In the genomic region with DNA sequence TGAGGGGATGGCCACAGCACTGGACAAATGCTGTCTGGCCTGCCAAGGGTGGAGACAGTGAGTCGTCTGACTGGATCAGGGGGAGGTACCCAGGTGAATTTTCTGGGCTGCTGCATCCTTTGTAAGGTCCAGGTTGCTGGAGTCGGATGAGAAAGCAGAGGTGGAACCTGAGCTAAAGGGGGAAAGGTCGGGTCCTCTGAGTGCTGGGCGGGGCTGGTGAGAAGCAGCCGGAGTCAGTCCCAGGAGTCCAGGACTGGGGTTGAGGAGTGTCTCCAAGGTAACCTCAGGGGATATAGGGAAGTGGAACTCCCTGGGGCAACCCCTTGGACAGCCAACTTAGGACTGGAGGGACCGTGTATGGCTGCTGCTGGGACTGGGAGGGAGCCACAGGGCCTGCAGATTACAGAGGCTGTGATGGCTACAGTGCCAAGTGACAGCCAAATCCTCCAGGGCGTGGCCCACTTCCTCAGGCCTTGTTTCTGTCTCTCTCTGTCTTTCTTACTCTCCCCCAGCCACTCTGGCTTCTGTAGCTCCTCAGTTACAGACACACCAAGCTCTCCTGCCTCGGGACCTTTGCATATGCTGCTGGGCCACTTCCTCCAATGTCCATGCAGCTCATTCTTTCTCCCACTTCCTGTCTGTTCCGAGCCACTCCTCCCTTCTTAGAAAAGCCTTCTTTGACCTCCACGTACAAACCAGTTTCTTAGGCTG, we compare ENCODE assay signal across 10 mouse cellular contexts. TPM values are rescaled to one million over a fixed set of nuclear protein-coding genes. Genes with fewer than 3 reads are reported as not detected.
DNase-seq lines count a peak whose midpoint lies in the region; ATAC-seq and TF ChIP-seq lines count a peak whose summit lies in the region.
"Had no signal": no experiment of that assay in that cellular context is flagged by ENCODE, and none has a peak within 500 bp of the region (broad histone marks: within the 10 kb centered on the region; RNA-seq: fewer than 3 reads in every experiment).

No protein-coding gene starts in this region.

- H3K27me3 ChIP-seq in liver, adult 2 months (ENCODE audit: control insufficient read depth, insufficient read depth, low read length), result no peaks in the 10 kb centered on the region
- H3K27me3 ChIP-seq in liver, embryonic 12.5 days (replicated peaks), result no peaks in the 10 kb centered on the region; the same call in 1 of the 2 replicates
- H3K27me3 ChIP-seq in ES-Bruce4 (ENCODE audit: control insufficient read depth, insufficient read depth, low read length, poor library complexity, severe bottlenecking), result no peaks in the 10 kb centered on the region

- no peak overlapping the region for H3K9ac ChIP-seq in liver, adult 2 months (ENCODE audit: low read depth, low read length)
- no peak overlapping the region for H3K9ac ChIP-seq in liver, embryonic 12.5 days
- no peak overlapping the region for H3K9ac ChIP-seq in ES-Bruce4 (ENCODE audit: low read depth, poor library complexity, severe bottlenecking)

- peaks cover 2% of the 10 kb centered on the region; the same call in 1 of the 2 replicates for H3K4me1 ChIP-seq in liver, adult 2 months (ENCODE audit: control insufficient read depth, insufficient read depth, low read length)
- H3K4me1 ChIP-seq in liver, embryonic 12.5 days, result peaks cover 29% of the 10 kb centered on the region
- H3K4me1 ChIP-seq in ES-Bruce4 (ENCODE audit: control insufficient read depth, insufficient read depth, low read length), result peaks cover 6% of the 10 kb centered on the region
- H3K4me1 ChIP-seq in brown adipose tissue, adult 24 weeks (ENCODE audit: control insufficient read depth, insufficient read depth, insufficient read length, low read length), result peaks cover 21% of the 10 kb centered on the region

- no peak for TF ChIP-seq CTCF in liver, adult 2 months (IDR thresholded peaks at IDR 0.05; ENCODE audit: low read depth, low read length)
- no peak for TF ChIP-seq CTCF in ES-Bruce4 (IDR thresholded peaks at IDR 0.05; ENCODE audit: low read depth, low read length)

- 68% methylated on average over 10 of the region's 10 CpGs for WGBS in liver, adult 2 months
- 42% methylated on average over 10 of the region's 10 CpGs for WGBS in liver, embryonic 12.5 days (ENCODE audit: insufficient replicate concordance)

- no peak for DNase-seq in liver, adult 2 months (ENCODE audit: extremely low read depth, low read depth, low spot score)
- DNase-seq in adrenal gland, postnatal 14 days, result no peak
- DNase-seq: right cerebral cortex, postnatal 25 days had no signal

- H3K79me2 ChIP-seq in liver, adult 2 months (ENCODE audit: control insufficient read depth, insufficient read depth, low read length), result no peaks in the 10 kb centered on the region

- no peak for ATAC-seq in liver, embryonic 12.5 days
- ATAC-seq in megakaryocyte, adult 5-6 weeks (ENCODE audit: poor library complexity, severe bottlenecking), result peak; percentile 62
- no peak for ATAC-seq in erythroid progenitor cell, adult 5-6 weeks (replicated peaks; ENCODE audit: low FRiP score, poor library complexity, severe bottlenecking)
- ATAC-seq: hindbrain, embryonic 16.5 days had no signal

- TF ChIP-seq EP300 in ES-Bruce4 (IDR thresholded peaks at IDR 0.05; ENCODE audit: insufficient read depth, low read depth, low read length), result 0 out of 2 replicates have a peak, but pooled peaks have one; percentile 8

- no peak overlapping the region for H3K4me2 ChIP-seq in liver, embryonic 12.5 days

- no peak overlapping the region for H3K4me3 ChIP-seq in liver, adult 2 months (ENCODE audit: insufficient read depth, low read depth, low read length)
- no peak overlapping the region for H3K4me3 ChIP-seq in liver, embryonic 12.5 days
- no peak overlapping the region for H3K4me3 ChIP-seq in ES-Bruce4 (ENCODE audit: low read depth, low read length)
- no peak overlapping the region for H3K4me3 ChIP-seq in brown adipose tissue, adult 24 weeks (ENCODE audit: insufficient read depth, low read depth, low read length)

- H3K9me3 ChIP-seq in liver, embryonic 12.5 days (replicated peaks), result no peaks in the 10 kb centered on the region
- H3K9me3 ChIP-seq in ES-Bruce4 (replicated peaks; ENCODE audit: control insufficient read depth, insufficient read depth, low read length, poor library complexity, severe bottlenecking), result no peaks in the 10 kb centered on the region

- H3K27ac ChIP-seq in liver, adult 2 months (replicated peaks; ENCODE audit: insufficient read depth, low read depth, low read length), result peak overlapping the region; percentile 10; the same call in 1 of the 2 replicates
- H3K27ac ChIP-seq in liver, embryonic 12.5 days, result no peak overlapping the region
- no peak overlapping the region for H3K27ac ChIP-seq in ES-Bruce4 (ENCODE audit: insufficient read depth, low read length)
- peak overlapping the region; percentile 66 for H3K27ac ChIP-seq in brown adipose tissue, adult 24 weeks (replicated peaks; ENCODE audit: low read depth, low read length)

- TF ChIP-seq POLR2A in liver, adult 2 months (IDR thresholded peaks at IDR 0.05; ENCODE audit: extremely low read depth, insufficient read depth, low read length), result no peak
- TF ChIP-seq POLR2A in ES-Bruce4 (IDR thresholded peaks at IDR 0.05; ENCODE audit: insufficient read depth, low read length), result no peak

- no peaks in the 10 kb centered on the region for H3K36me3 ChIP-seq in liver, adult 2 months (ENCODE audit: control insufficient read depth, insufficient read depth, low read length)
- H3K36me3 ChIP-seq in liver, embryonic 12.5 days, result no peaks in the 10 kb centered on the region
- no peaks in the 10 kb centered on the region for H3K36me3 ChIP-seq in ES-Bruce4 (ENCODE audit: control insufficient read depth, insufficient read depth, low read length, poor library complexity, severe bottlenecking)

RNA-seq across cellular contexts. Expression of gene Aldh3b1, which starts 6.8 kb away (rescaled TPM):
- 2.9 and 3.3 TPM in 2 replicates for total RNA-seq in liver, adult 2 months (2014; rRNA removed)
- polyA plus RNA-seq in liver, adult 2 months (2012; rRNA removed), result 1.9 and 4.0 TPM in 2 replicates
- polyA plus RNA-seq in liver, embryonic 12.5 days (2016; fragmentation: Nextera tagmentation; extraction: Ambion mirVana), result 1.8 and 1.9 TPM in 2 replicates
- polyA plus RNA-seq in ES-Bruce4 (2011; ENCODE audit: insufficient read depth, insufficient read length, low read depth, missing spikeins), result 0.66 and 0.96 TPM in 2 replicates
- 1.8 and 2.2 TPM in 2 replicates for polyA plus RNA-seq in brown adipose tissue, adult 24 weeks (2012; ENCODE audit: insufficient read depth, insufficient read length, missing spikeins)
- 47.3 and 48.1 TPM in 2 replicates for total RNA-seq in megakaryocyte, adult 5-6 weeks (2015)
- 104 TPM in 2 replicates for total RNA-seq in megakaryocyte, adult 5-6 weeks (2017)
- total RNA-seq in adrenal gland, postnatal 14 days (2021), result 57.8 and 73.4 TPM in 2 replicates
- total RNA-seq in erythroid progenitor cell, adult 5-6 weeks (2015; ENCODE audit: low replicate concordance), result 5.4 TPM in 2 replicates
- total RNA-seq in erythroid progenitor cell, adult 5-6 weeks (2017; ENCODE audit: low replicate concordance), result 4.7 and 6.8 TPM in 2 replicates

RNA-seq across cellular contexts. Expression of gene Ndufs8, which starts 10.2 kb away (rescaled TPM):
- 197 and 213 TPM in 2 replicates for total RNA-seq in liver, adult 2 months (2014; rRNA removed)
- polyA plus RNA-seq in liver, adult 2 months (2012; rRNA removed), result 266 and 295 TPM in 2 replicates
- 197 and 218 TPM in 2 replicates for polyA plus RNA-seq in liver, embryonic 12.5 days (2016; fragmentation: Nextera tagmentation; extraction: Ambion mirVana)
- 91.7 and 112 TPM in 2 replicates for polyA plus RNA-seq in ES-Bruce4 (2011; ENCODE audit: insufficient read depth, insufficient read length, low read depth, missing spikeins)
- polyA plus RNA-seq in brown adipose tissue, adult 24 weeks (2012; ENCODE audit: insufficient read depth, insufficient read length, missing spikeins), result 1,010 and 1,143 TPM in 2 replicates
- total RNA-seq in megakaryocyte, adult 5-6 weeks (2015), result 213 and 215 TPM in 2 replicates
- total RNA-seq in megakaryocyte, adult 5-6 weeks (2017), result 60.4 and 83.5 TPM in 2 replicates
- total RNA-seq in adrenal gland, postnatal 14 days (2021), result 440 and 447 TPM in 2 replicates
- 46.5 and 52.4 TPM in 2 replicates for total RNA-seq in erythroid progenitor cell, adult 5-6 weeks (2015; ENCODE audit: low replicate concordance)
- total RNA-seq in erythroid progenitor cell, adult 5-6 weeks (2017; ENCODE audit: low replicate concordance), result 24.1 and 28.5 TPM in 2 replicates

RNA-seq across cellular contexts. Expression of gene Unc93b1, which starts 12.2 kb away (rescaled TPM):
- total RNA-seq in liver, adult 2 months (2014; rRNA removed), result 41.1 and 41.5 TPM in 2 replicates
- 68.9 and 102 TPM in 2 replicates for polyA plus RNA-seq in liver, adult 2 months (2012; rRNA removed)
- 14.3 and 15.3 TPM in 2 replicates for polyA plus RNA-seq in liver, embryonic 12.5 days (2016; fragmentation: Nextera tagmentation; extraction: Ambion mirVana)
- 12.1 and 13.5 TPM in 2 replicates for polyA plus RNA-seq in ES-Bruce4 (2011; ENCODE audit: insufficient read depth, insufficient read length, low read depth, missing spikeins)
- 25.3 and 25.4 TPM in 2 replicates for polyA plus RNA-seq in brown adipose tissue, adult 24 weeks (2012; ENCODE audit: insufficient read depth, insufficient read length, missing spikeins)
- total RNA-seq in megakaryocyte, adult 5-6 weeks (2015), result 242 and 258 TPM in 2 replicates
- 447 and 483 TPM in 2 replicates for total RNA-seq in megakaryocyte, adult 5-6 weeks (2017)
- 35.4 and 48.9 TPM in 2 replicates for total RNA-seq in adrenal gland, postnatal 14 days (2021)
- total RNA-seq in erythroid progenitor cell, adult 5-6 weeks (2015; ENCODE audit: low replicate concordance), result 28.5 and 29.3 TPM in 2 replicates
- total RNA-seq in erythroid progenitor cell, adult 5-6 weeks (2017; ENCODE audit: low replicate concordance), result 28.2 and 34.4 TPM in 2 replicates

RNA-seq across cellular contexts. Expression of gene Tcirg1, which starts 15.9 kb away (rescaled TPM):
- 34.3 and 35.6 TPM in 2 replicates for total RNA-seq in liver, adult 2 months (2014; rRNA removed)
- 76.3 and 123 TPM in 2 replicates for polyA plus RNA-seq in liver, adult 2 months (2012; rRNA removed)
- polyA plus RNA-seq in liver, embryonic 12.5 days (2016; fragmentation: Nextera tagmentation; extraction: Ambion mirVana), result 24.7 and 26.1 TPM in 2 replicates
- 25.2 and 30.0 TPM in 2 replicates for polyA plus RNA-seq in ES-Bruce4 (2011; ENCODE audit: insufficient read depth, insufficient read length, low read depth, missing spikeins)
- polyA plus RNA-seq in brown adipose tissue, adult 24 weeks (2012; ENCODE audit: insufficient read depth, insufficient read length, missing spikeins), result 5.3 and 7.7 TPM in 2 replicates
- 197 and 207 TPM in 2 replicates for total RNA-seq in megakaryocyte, adult 5-6 weeks (2015)
- total RNA-seq in megakaryocyte, adult 5-6 weeks (2017), result 315 and 316 TPM in 2 replicates
- total RNA-seq in adrenal gland, postnatal 14 days (2021), result 44.3 and 48.8 TPM in 2 replicates
- 40.0 and 51.6 TPM in 2 replicates for total RNA-seq in erythroid progenitor cell, adult 5-6 weeks (2015; ENCODE audit: low replicate concordance)
- 30.5 and 44.4 TPM in 2 replicates for total RNA-seq in erythroid progenitor cell, adult 5-6 weeks (2017; ENCODE audit: low replicate concordance)

RNA-seq across cellular contexts. Expression of gene Aldh3b3, which starts 35.6 kb away (rescaled TPM):
- 0.74 and 1.7 TPM in 2 replicates for total RNA-seq in liver, adult 2 months (2014; rRNA removed)
- 6.4 and 7.7 TPM in 2 replicates for polyA plus RNA-seq in liver, adult 2 months (2012; rRNA removed)
- 0.04 TPM in 1 of 2 replicates, not detected in the other for polyA plus RNA-seq in liver, embryonic 12.5 days (2016; fragmentation: Nextera tagmentation; extraction: Ambion mirVana)
- not detected in 2 replicates for polyA plus RNA-seq in ES-Bruce4 (2011; ENCODE audit: insufficient read depth, insufficient read length, low read depth, missing spikeins)
- polyA plus RNA-seq in brown adipose tissue, adult 24 weeks (2012; ENCODE audit: insufficient read depth, insufficient read length, missing spikeins), result not detected in 2 replicates
- total RNA-seq in megakaryocyte, adult 5-6 weeks (2015), result 1.4 and 2.7 TPM in 2 replicates
- 2.4 TPM in 2 replicates for total RNA-seq in megakaryocyte, adult 5-6 weeks (2017)
- 0.41 and 0.44 TPM in 2 replicates for total RNA-seq in adrenal gland, postnatal 14 days (2021)
- 3.6 TPM in 1 of 2 replicates, not detected in the other for total RNA-seq in erythroid progenitor cell, adult 5-6 weeks (2015; ENCODE audit: low replicate concordance)
- not detected in 2 replicates for total RNA-seq in erythroid progenitor cell, adult 5-6 weeks (2017; ENCODE audit: low replicate concordance)
- total RNA-seq: left cerebral cortex, postnatal 10 days had no signal
- polyA plus RNA-seq: hindbrain, embryonic 16.5 days had no signal

Comparison
In these comparisons a context has a peak if more than half of its experiments do, and no peak if none do; other contexts are left out.
1. H3K27ac ChIP-seq: peak in liver, adult 2 months (single experiment) and brown adipose tissue, adult 24 weeks (single experiment); none in liver, embryonic 12.5 days (single experiment) and ES-Bruce4 (single experiment).